9 mouse cellular contexts compared by ENCODE assay signal in genomic region chr4:105160470-105160869, GRCm38 (mm10). TPM values are rescaled to one million over a fixed set of nuclear protein-coding genes. Genes with fewer than 3 reads are reported as not detected.
DNase-seq lines count a peak whose midpoint lies in the region; ATAC-seq lines count a peak whose summit lies in the region.
"Had no signal": no experiment of that assay in that cellular context is flagged by ENCODE, and none has a peak within 500 bp of the region (broad histone marks: within the 10 kb centered on the region; RNA-seq: fewer than 3 reads in every experiment).

No protein-coding gene starts in this region.

- whole genome bisulfite sequencing in kidney, embryonic 15.5 days, result 85% methylated on average over 6 of the region's 6 CpGs
- WGBS in embryonic facial prominence, embryonic 13.5 days, result 53% methylated on average over 6 of the region's 6 CpGs
- 84% methylated on average over 6 of the region's 6 CpGs for WGBS in hindbrain, embryonic 11.5 days
- 78% methylated on average over 6 of the region's 6 CpGs for WGBS in midbrain, embryonic 13.5 days

- H3K9me3 ChIP-seq in kidney, embryonic 15.5 days (replicated peaks), result no peaks in the 10 kb centered on the region
- H3K9me3 ChIP-seq in embryonic facial prominence, embryonic 13.5 days, result no peaks in the 10 kb centered on the region
- no peaks in the 10 kb centered on the region for H3K9me3 ChIP-seq in hindbrain, embryonic 11.5 days (ENCODE audit: control insufficient read depth, low read length)
- no peaks in the 10 kb centered on the region for H3K9me3 ChIP-seq in midbrain, embryonic 13.5 days

- 0 out of 2 replicates have a peak overlapping the region, but pooled peaks have one; percentile 8 for H3K4me3 ChIP-seq in kidney, embryonic 15.5 days (replicated peaks)
- peak overlapping the region; percentile 95 for H3K4me3 ChIP-seq in embryonic facial prominence, embryonic 13.5 days
- H3K4me3 ChIP-seq in hindbrain, embryonic 11.5 days (ENCODE audit: low read depth, low read length), result no peak overlapping the region; the same call in 1 of the 2 replicates
- H3K4me3 ChIP-seq in midbrain, embryonic 13.5 days (replicated peaks), result peak overlapping the region; percentile 74

- H3K27ac ChIP-seq in kidney, embryonic 15.5 days, result no peak overlapping the region
- no peak overlapping the region for H3K27ac ChIP-seq in embryonic facial prominence, embryonic 13.5 days
- no peak overlapping the region for H3K27ac ChIP-seq in hindbrain, embryonic 11.5 days (ENCODE audit: low read depth, low read length)
- no peak overlapping the region for H3K27ac ChIP-seq in midbrain, embryonic 13.5 days

- no peak overlapping the region for H3K9ac ChIP-seq in kidney, embryonic 15.5 days
- peak overlapping the region; percentile 47; the same call in 1 of the 2 replicates for H3K9ac ChIP-seq in embryonic facial prominence, embryonic 13.5 days
- H3K9ac ChIP-seq in hindbrain, embryonic 11.5 days (ENCODE audit: low read depth, low read length), result no peak overlapping the region
- no peak overlapping the region for H3K9ac ChIP-seq in midbrain, embryonic 13.5 days (replicated peaks)

- peaks cover 38% of the 10 kb centered on the region for H3K4me1 ChIP-seq in kidney, embryonic 15.5 days
- H3K4me1 ChIP-seq in embryonic facial prominence, embryonic 13.5 days, result peaks cover 52% of the 10 kb centered on the region
- peaks cover 3% of the 10 kb centered on the region for H3K4me1 ChIP-seq in hindbrain, embryonic 11.5 days (replicated peaks; ENCODE audit: control insufficient read depth, insufficient read depth, low read length)
- H3K4me1 ChIP-seq in midbrain, embryonic 13.5 days (replicated peaks), result peaks cover 51% of the 10 kb centered on the region

- ATAC-seq in kidney, embryonic 15.5 days (replicated peaks; ENCODE audit: low FRiP score), result no peak
- ATAC-seq in embryonic facial prominence, embryonic 13.5 days (ENCODE audit: insufficient number of reproducible peaks, insufficient read depth, low FRiP score, low TSS enrichment, low read depth), result no peak
- ATAC-seq in hindbrain, embryonic 11.5 days (ENCODE audit: low FRiP score), result no peak
- ATAC-seq in midbrain, embryonic 13.5 days, result no peak

- no peaks in the 10 kb centered on the region for H3K27me3 ChIP-seq in kidney, embryonic 15.5 days
- H3K27me3 ChIP-seq in embryonic facial prominence, embryonic 13.5 days, result no peaks in the 10 kb centered on the region
- no peaks in the 10 kb centered on the region for H3K27me3 ChIP-seq in hindbrain, embryonic 11.5 days (ENCODE audit: control insufficient read depth, insufficient read depth, low read length)
- H3K27me3 ChIP-seq in midbrain, embryonic 13.5 days, result no peaks in the 10 kb centered on the region

- DNase-seq in kidney, adult 11 months, result no peak
- no peak for DNase-seq in hindbrain, embryonic 11.5 days (ENCODE audit: low spot score)
- DNase-seq in layer of hippocampus, postnatal 14 days (ENCODE audit: low spot score in 2 of 2), result no peak
- DNase-seq in right cerebral cortex, postnatal 36 days (ENCODE audit: low spot score in 2 of 2), result no peak
- DNase-seq in gastrocnemius, adult 18-20 months (ENCODE audit: low spot score), result no peak
- DNase-seq: cerebellum, adult 8-10 months had no signal

- peak overlapping the region; percentile 75 for H3K4me2 ChIP-seq in kidney, embryonic 15.5 days
- H3K4me2 ChIP-seq in embryonic facial prominence, embryonic 13.5 days, result peak overlapping the region; percentile 85
- peak overlapping the region; percentile 15; the same call in 1 of the 2 replicates for H3K4me2 ChIP-seq in hindbrain, embryonic 11.5 days (replicated peaks; ENCODE audit: low read depth, low read length)
- peak overlapping the region; percentile 68 for H3K4me2 ChIP-seq in midbrain, embryonic 13.5 days (replicated peaks)

- H3K36me3 ChIP-seq in kidney, embryonic 15.5 days, result peaks cover 8% of the 10 kb centered on the region
- H3K36me3 ChIP-seq in embryonic facial prominence, embryonic 13.5 days, result peaks cover 32% of the 10 kb centered on the region
- H3K36me3 ChIP-seq in hindbrain, embryonic 11.5 days (ENCODE audit: control insufficient read depth, insufficient read depth, low read length), result no peaks in the 10 kb centered on the region
- peaks cover 4% of the 10 kb centered on the region; the same call in 1 of the 2 replicates for H3K36me3 ChIP-seq in midbrain, embryonic 13.5 days

RNA-seq across cellular contexts. Expression of gene Plpp3, which starts 3.3 kb away (rescaled TPM):
- 58.2 and 65.5 TPM in 2 replicates for polyA plus RNA-seq in kidney, embryonic 15.5 days (2015; fragmentation: Nextera tagmentation; extraction: Ambion mirVana)
- polyA plus RNA-seq in embryonic facial prominence, embryonic 13.5 days (2015; fragmentation: Nextera tagmentation; extraction: Ambion mirVana), result 150 and 160 TPM in 2 replicates
- polyA plus RNA-seq in hindbrain, embryonic 11.5 days (2014; fragmentation: Nextera tagmentation; extraction: Ambion mirVana), result 51.1 and 52.7 TPM in 2 replicates
- 58.5 TPM in 2 replicates for polyA plus RNA-seq in midbrain, embryonic 13.5 days (2015; fragmentation: Nextera tagmentation; extraction: Ambion mirVana)
- 100 to 1,000 TPM; 170 to 178 TPM for total RNA-seq in layer of hippocampus, postnatal 14 days (2021)
- 10 to 100 TPM; 42.6 to 62.5 TPM for total RNA-seq in gastrocnemius, adult 18-20 months (2021)

RNA-seq across cellular contexts. Expression of gene Prkaa2, which starts 50.8 kb away (rescaled TPM):
- polyA plus RNA-seq in kidney, embryonic 15.5 days (2015; fragmentation: Nextera tagmentation; extraction: Ambion mirVana), result 6.1 and 6.2 TPM in 2 replicates
- polyA plus RNA-seq in embryonic facial prominence, embryonic 13.5 days (2015; fragmentation: Nextera tagmentation; extraction: Ambion mirVana), result 1.5 and 1.7 TPM in 2 replicates
- 5.0 TPM in 2 replicates for polyA plus RNA-seq in hindbrain, embryonic 11.5 days (2014; fragmentation: Nextera tagmentation; extraction: Ambion mirVana)
- 9.8 and 11.1 TPM in 2 replicates for polyA plus RNA-seq in midbrain, embryonic 13.5 days (2015; fragmentation: Nextera tagmentation; extraction: Ambion mirVana)
- total RNA-seq in layer of hippocampus, postnatal 14 days (2021), result 10 to 100 TPM; 19.7 to 20.3 TPM
- 100 to 1,000 TPM; 134 to 146 TPM for total RNA-seq in gastrocnemius, adult 18-20 months (2021)

Comparison
In these comparisons a context has a peak if more than half of its experiments do, and no peak if none do; other contexts are left out.
1. H3K4me2 ChIP-seq: peak in every context shown above with its lines; median percentile 85 in embryonic facial prominence, embryonic 13.5 days; 75 in kidney, embryonic 15.5 days; 68 in midbrain, embryonic 13.5 days; 15 in hindbrain, embryonic 11.5 days.